ENCODE assay signal across 21 mouse cellular contexts in genomic region chr2:79567413-79567934, GRCm38 (mm10).
A peak's percentile ranks its signal among the peaks of the same experiment; 100 is the strongest.
DNase-seq lines count a peak whose midpoint lies in the region; ATAC-seq and TF ChIP-seq lines count a peak whose summit lies in the region.
"Had no signal": no experiment of that assay in that cellular context is flagged by ENCODE, and none has a peak within 500 bp of the region (broad histone marks: within the 10 kb centered on the region; RNA-seq: fewer than 3 reads in every experiment).

No protein-coding gene starts in this region.

- H3K9me3 ChIP-seq in forebrain, embryonic 13.5 days (replicated peaks), result no peaks in the 10 kb centered on the region
- no peaks in the 10 kb centered on the region for H3K9me3 ChIP-seq in forebrain, postnatal 0 days (ENCODE audit: low read length)
- no peaks in the 10 kb centered on the region for H3K9me3 ChIP-seq in heart, embryonic 11.5 days (replicated peaks; ENCODE audit: control insufficient read depth, low read length)
- H3K9me3 ChIP-seq: embryonic facial prominence, embryonic 13.5 days; midbrain, embryonic 12.5 days; neural tube, embryonic 13.5 days had no signal

- TF ChIP-seq CTCF in forebrain, postnatal 0 days (IDR thresholded peaks at IDR 0.05; ENCODE audit: low read depth), result no peak

- WGBS in forebrain, embryonic 13.5 days, result 41% methylated on average over 3 of the region's 3 CpGs
- 40% methylated on average over 3 of the region's 3 CpGs for WGBS in forebrain, postnatal 0 days
- 62% methylated on average over 3 of the region's 3 CpGs for WGBS in heart, embryonic 11.5 days (ENCODE audit: insufficient replicate concordance)

- no peaks in the 10 kb centered on the region for H3K27me3 ChIP-seq in forebrain, embryonic 13.5 days
- H3K27me3 ChIP-seq in forebrain, postnatal 0 days (ENCODE audit: insufficient read depth, low read length), result no peaks in the 10 kb centered on the region
- no peaks in the 10 kb centered on the region for H3K27me3 ChIP-seq in heart, embryonic 11.5 days (ENCODE audit: control insufficient read depth, insufficient read depth, low read length)
- no peaks in the 10 kb centered on the region for H3K27me3 ChIP-seq in myocyte (ENCODE audit: control insufficient read depth, insufficient read depth, insufficient read length)
- H3K27me3 ChIP-seq: embryonic facial prominence, embryonic 13.5 days; midbrain, embryonic 12.5 days; neural tube, embryonic 13.5 days had no signal

- no peak overlapping the region for H3K27ac ChIP-seq in forebrain, embryonic 13.5 days
- H3K27ac ChIP-seq in forebrain, postnatal 0 days (ENCODE audit: low read depth, low read length), result no peak overlapping the region
- peak overlapping the region; percentile 67 for H3K27ac ChIP-seq in heart, embryonic 11.5 days (ENCODE audit: low read depth, low read length)
- H3K27ac ChIP-seq in brown adipose tissue, adult 24 weeks (replicated peaks; ENCODE audit: low read depth, low read length), result peak overlapping the region; percentile 81
- H3K27ac ChIP-seq: embryonic facial prominence, embryonic 13.5 days; layer of hippocampus, adult 2 months; midbrain, embryonic 12.5 days; neural tube, embryonic 13.5 days had no signal

- no peak overlapping the region for H3K4me2 ChIP-seq in forebrain, embryonic 13.5 days
- H3K4me2 ChIP-seq in forebrain, postnatal 0 days (ENCODE audit: low read depth), result no peak overlapping the region
- H3K4me2 ChIP-seq in heart, embryonic 11.5 days, result no peak overlapping the region
- H3K4me2 ChIP-seq in myocyte (ENCODE audit: low read depth), result no peak overlapping the region
- H3K4me2 ChIP-seq: embryonic facial prominence, embryonic 13.5 days; midbrain, embryonic 12.5 days; neural tube, embryonic 13.5 days had no signal

- H3K4me3 ChIP-seq in forebrain, embryonic 13.5 days, result no peak overlapping the region
- H3K4me3 ChIP-seq in forebrain, postnatal 0 days (ENCODE audit: low read depth, low read length), result no peak overlapping the region
- no peak overlapping the region for H3K4me3 ChIP-seq in heart, embryonic 11.5 days (ENCODE audit: low read depth, low read length)
- H3K4me3 ChIP-seq in brown adipose tissue, adult 24 weeks (ENCODE audit: insufficient read depth, low read depth, low read length), result no peak overlapping the region
- H3K4me3 ChIP-seq in myocyte, result no peak overlapping the region
- H3K4me3 ChIP-seq: embryonic facial prominence, embryonic 13.5 days; layer of hippocampus, adult 2 months; midbrain, embryonic 12.5 days; neural tube, embryonic 13.5 days had no signal

- no peak overlapping the region for H3K9ac ChIP-seq in forebrain, embryonic 13.5 days
- no peak overlapping the region for H3K9ac ChIP-seq in forebrain, postnatal 0 days
- H3K9ac ChIP-seq in heart, embryonic 11.5 days (ENCODE audit: low read depth, low read length), result no peak overlapping the region
- H3K9ac ChIP-seq: embryonic facial prominence, embryonic 13.5 days; midbrain, embryonic 12.5 days; neural tube, embryonic 13.5 days had no signal

- H3ac ChIP-seq in myocyte (ENCODE audit: control insufficient read depth, insufficient read length), result no peak overlapping the region

- H3K79me2 ChIP-seq in myocyte (ENCODE audit: control insufficient read depth, insufficient read depth), result no peaks in the 10 kb centered on the region

- ATAC-seq in forebrain, embryonic 13.5 days, result peak; percentile 51; the same call in 1 of the 2 replicates
- ATAC-seq in forebrain, postnatal 0 days, result no peak
- ATAC-seq in heart, embryonic 11.5 days (replicated peaks; ENCODE audit: insufficient number of reproducible peaks, low FRiP score, low TSS enrichment), result no peak
- ATAC-seq: hindbrain, embryonic 16.5 days; lung, postnatal 0 days had no signal

- intact Hi-C loops in heart, postnatal 36 days (cut with DNase I), result loop anchor here (5.0 kb wide), 1 partner anchor 70 kb away; the partner anchor contains the start of gene Itprid2

- H3K36me3 ChIP-seq in forebrain, embryonic 13.5 days (ENCODE audit: poor library complexity, severe bottlenecking), result no peaks in the 10 kb centered on the region
- no peaks in the 10 kb centered on the region for H3K36me3 ChIP-seq in forebrain, postnatal 0 days (ENCODE audit: insufficient read depth)
- no peaks in the 10 kb centered on the region for H3K36me3 ChIP-seq in heart, embryonic 11.5 days (ENCODE audit: control insufficient read depth, insufficient read depth, low read length)
- no peaks in the 10 kb centered on the region for H3K36me3 ChIP-seq in myocyte (ENCODE audit: control insufficient read depth, insufficient read depth)
- H3K36me3 ChIP-seq: embryonic facial prominence, embryonic 13.5 days; midbrain, embryonic 12.5 days; neural tube, embryonic 13.5 days had no signal

- H3K4me1 ChIP-seq in forebrain, embryonic 13.5 days, result peaks cover 16% of the 10 kb centered on the region
- H3K4me1 ChIP-seq in forebrain, postnatal 0 days (ENCODE audit: insufficient read depth), result no peaks in the 10 kb centered on the region
- H3K4me1 ChIP-seq in heart, embryonic 11.5 days (ENCODE audit: control insufficient read depth, insufficient read depth, low read length), result peaks cover 24% of the 10 kb centered on the region
- H3K4me1 ChIP-seq in brown adipose tissue, adult 24 weeks (ENCODE audit: control insufficient read depth, insufficient read depth, insufficient read length, low read length), result 0 out of 2 replicates have a peak, but pooled peaks cover 2% of the 10 kb centered on the region

- no peak for DNase-seq in forebrain, postnatal 0 days
- no peak for DNase-seq in heart, postnatal 36 days
- DNase-seq in kidney, postnatal 10 days, result no peak
- no peak for DNase-seq in kidney, postnatal 36 days
- DNase-seq: adrenal gland, postnatal 10 days; cerebellum, adult 11 months; cerebellum, postnatal 14 days; liver; spleen, adult 18-20 months; thymus, adult 18-20 months; thymus, postnatal 4 days had no signal

- TF ChIP-seq POLR2A in myocyte (IDR thresholded peaks at IDR 0.05; ENCODE audit: insufficient read length, low read depth), result no peak

TF ChIP-seq in myocyte, 11 proteins besides CTCF, POLR2A, EP300 and RAD21:
- TF ChIP-seq SRF (IDR thresholded peaks at IDR 0.05; ENCODE audit: control insufficient read depth, insufficient read length, low read depth) (no peak), POLR2AphosphoS2 (IDR thresholded peaks at IDR 0.05; ENCODE audit: insufficient read length, low read depth) (no peak), TCF3 (IDR thresholded peaks at IDR 0.05; ENCODE audit: insufficient read length, low read depth) (no peak), MAX (IDR thresholded peaks at IDR 0.05; ENCODE audit: low read depth) (no peak), USF1 (IDR thresholded peaks at IDR 0.05; ENCODE audit: low read depth) (no peak), CEBPB (IDR thresholded peaks at IDR 0.05; ENCODE audit: insufficient read depth, poor library complexity, severe bottlenecking) (peak; percentile 56; the same call in 1 of the 2 replicates)

Comparison
In these comparisons a context has a peak if more than half of its experiments do, and no peak if none do; other contexts are left out.
1. H3K27ac ChIP-seq: peak in heart, embryonic 11.5 days (single experiment) and brown adipose tissue, adult 24 weeks (single experiment); none in forebrain, embryonic 13.5 days (single experiment) and forebrain, postnatal 0 days (single experiment).